Mouse (Mus musculus) adrenal gland, postnatal 10 days (tissue): ENCODE measurements around the gene Rasa4. TPM values are rescaled to one million over a fixed set of nuclear protein-coding genes. Genes with fewer than 3 reads are reported as not detected.
"Not testable (repeated sequence)": the region's sequence is repeated elsewhere in the genome, so short reads cannot be mapped to it uniquely, and the experiment has no call there.

Source experiments
- DNase-seq: peaks from one replicate; pipeline ENCODE4 v3.0.0; 2021; ENCODE audit warnings: mixed read lengths
- total RNA-seq, 2 experiments: library from RNA; stranded (reverse); gene quantifications; 2 replicates each; pipeline ENCODE4 v1.2.3; 2021

Rasa4 gene
- total RNA-seq, 2 experiments from 2014 or later, result 8.4 to 13.7 TPM

GRCm38 (mm10) chr5:136066404-136067148 is 17.1 kb upstream of the Rasa4 start:
- DNase-seq, result not testable (repeated sequence)

GRCm38 (mm10) chr5:136069411-136069810 is 14.3 kb upstream of the Rasa4 start:
- DNase-seq, result no peak

DNA sequence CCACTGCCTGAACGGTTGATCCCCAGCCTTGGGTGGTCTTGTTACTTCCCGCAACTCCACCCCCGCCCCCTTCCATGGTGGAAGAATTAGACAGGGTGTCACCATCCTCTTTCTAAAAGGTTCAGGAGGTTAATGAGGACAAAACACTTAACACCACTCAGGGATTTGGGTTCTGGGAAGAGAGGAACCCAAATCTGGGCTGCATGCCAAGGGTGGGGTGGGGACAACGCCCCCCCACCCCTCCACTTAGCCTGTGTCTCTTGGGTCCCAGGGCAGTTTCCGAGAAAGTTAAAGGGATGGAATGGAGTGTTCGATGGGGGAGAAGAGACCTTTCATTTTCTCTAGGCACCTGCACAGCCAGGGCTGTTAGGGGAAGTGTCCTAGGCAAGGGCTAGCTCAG is 10.7 kb upstream of the Rasa4 start:
- no peak for DNase-seq

DNA sequence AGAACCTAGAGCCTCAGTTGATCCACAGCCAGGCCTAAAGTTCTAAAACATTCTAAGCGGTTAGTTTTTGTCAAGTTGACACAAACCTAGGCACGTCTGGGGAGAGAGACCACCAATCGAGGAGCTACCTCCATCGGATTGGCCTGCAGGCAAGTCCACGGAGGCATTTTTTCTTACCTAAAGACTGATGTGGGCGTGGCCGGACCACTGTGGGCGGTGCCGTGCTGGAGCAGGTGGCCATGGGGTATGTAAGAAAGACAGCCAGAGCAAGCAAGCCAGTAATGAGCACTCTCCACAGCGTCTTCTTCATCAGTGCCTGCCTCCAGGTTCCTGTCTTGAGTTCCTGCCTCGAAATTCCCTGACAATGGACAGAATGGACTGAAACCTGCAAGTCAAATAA is 10.2 kb upstream of the Rasa4 start:
- no peak for DNase-seq

- DNase-seq, result no peak
Observed at GRCm38 (mm10) chr5:136075076-136075475, 8.6 kb upstream of the Rasa4 start.

DNA sequence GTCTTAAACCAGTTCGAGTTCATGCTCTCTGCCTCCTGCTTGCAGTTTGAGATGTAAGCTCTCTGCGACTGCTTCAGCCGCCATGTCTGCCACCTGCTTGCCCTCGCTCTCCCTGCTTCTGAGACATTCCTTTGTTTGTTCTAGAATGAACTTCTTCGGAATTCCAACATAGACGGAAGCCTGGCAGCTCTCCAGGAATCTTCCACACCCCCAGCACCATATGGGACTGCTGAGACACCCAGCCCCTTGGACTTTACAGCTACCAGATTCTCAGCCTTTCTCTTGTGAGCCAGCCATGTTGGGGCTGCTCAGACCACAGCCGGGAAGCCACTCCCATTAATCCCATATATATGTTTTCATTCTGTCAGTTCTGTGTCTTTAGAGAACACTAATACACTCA is 7.4 kb upstream of the Rasa4 start:
- DNase-seq, result no peak

DNA sequence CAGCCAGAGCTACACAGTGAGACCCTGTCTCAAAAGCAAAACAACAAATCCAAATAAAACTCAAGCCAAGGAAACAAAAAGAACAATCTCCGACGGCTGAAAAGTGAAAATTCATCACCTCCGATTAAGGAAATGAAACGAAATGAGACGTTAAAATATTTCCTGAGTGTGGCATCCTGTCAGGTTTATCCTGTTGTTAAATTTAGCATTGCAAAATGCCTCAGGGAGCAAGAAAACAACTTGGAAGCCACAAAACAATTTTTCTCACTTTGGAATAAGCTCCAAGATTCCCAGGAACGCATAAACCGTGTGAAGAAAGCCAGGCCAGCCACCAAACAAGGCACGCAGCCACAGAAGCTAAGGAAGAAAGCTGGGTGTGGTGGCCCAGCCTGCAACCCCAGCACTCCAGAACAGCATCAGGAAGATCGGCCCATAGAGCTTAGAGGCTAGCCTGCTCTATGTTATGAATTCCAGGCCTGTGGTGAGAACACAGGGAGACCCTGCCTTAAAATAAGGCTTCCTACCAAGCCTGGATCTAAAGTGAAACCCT is 6.6 kb upstream of the Rasa4 start:
- DNase-seq, result no peak

DNA sequence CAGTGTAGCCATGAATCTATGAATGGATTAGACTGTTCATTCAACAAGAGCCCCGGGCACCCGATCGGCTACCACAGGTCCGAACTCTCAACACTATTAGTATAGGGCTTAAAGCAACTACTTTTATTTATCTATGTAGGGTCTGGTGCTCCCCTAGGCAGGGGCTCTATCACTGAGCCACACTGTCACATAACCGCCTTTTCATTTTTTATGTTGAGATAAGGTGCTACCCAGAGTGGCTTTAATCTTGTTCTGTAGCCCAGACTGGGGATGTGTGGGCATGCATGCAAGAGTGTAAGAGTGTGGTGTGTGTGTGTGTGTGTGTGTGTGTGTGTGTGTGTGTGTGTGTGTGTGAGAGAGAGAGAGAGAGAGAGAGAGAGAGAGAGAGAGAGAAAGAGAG is 5.6 kb upstream of the Rasa4 start:
- no peak for DNase-seq

GRCm38 (mm10) chr5:136082345-136082744 is 1.4 kb upstream of the Rasa4 start:
- DNase-seq, result no peak

DNA sequence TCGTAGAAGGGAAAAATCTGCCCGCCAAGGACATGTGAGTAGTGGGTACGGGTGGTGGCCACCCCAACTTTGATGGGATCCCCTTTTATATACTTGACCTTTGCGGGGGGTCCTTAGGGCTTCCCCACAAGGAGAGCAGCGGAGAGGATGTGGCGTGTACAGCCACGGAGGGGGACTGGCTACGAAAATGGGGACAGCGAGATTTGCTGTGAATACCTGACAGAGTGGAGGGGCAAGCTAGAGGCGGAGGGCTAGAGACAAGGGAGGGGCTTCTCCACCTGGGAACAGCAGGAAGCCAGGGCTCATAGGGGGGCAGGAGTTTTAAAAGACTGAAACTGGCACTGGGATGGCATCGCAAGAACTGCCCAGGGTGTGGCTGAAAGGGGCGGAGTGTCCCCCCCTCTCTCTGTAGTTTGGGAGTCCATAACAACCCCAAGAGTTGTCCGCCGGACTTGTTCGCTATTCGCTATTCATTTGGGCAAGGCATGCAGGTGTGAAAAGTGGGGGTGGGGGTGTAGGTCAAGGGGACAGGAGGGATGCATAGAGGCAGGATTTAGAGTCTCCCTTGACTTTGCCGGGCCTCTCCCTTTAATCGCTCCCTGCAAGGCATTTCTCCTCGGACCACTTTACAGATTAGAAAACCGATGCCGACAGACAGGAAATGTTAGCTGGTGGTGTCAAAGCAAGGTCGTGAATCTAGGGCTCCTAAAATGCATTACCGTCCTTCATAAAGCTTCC is 597 bp downstream of the Rasa4 start:
- DNase-seq, result peak; percentile 43

GRCm38 (mm10) chr5:136084891-136085651 is 1.4 kb downstream of the Rasa4 start:
- DNase-seq, result peak; percentile 72

DNA sequence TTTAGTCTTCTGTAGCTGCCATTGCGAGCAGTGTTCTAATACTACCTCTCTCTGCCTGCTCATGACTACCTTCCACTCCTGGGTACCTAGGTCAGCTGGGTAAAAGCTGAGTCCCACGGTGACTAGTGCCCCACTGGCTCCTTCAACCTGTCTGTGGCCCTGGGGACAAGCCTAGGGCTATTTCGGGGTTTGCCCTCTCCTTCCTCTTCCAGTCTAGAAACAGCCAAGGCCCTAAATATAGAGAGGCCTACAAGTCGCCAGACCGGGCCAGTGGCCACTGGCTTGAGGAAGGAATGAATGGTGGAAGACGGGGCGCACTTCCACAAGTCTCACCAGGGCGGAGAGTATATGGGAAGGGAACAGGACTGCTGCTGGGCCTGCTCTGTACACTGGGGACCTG is 2.6 kb downstream of the Rasa4 start:
- no peak for DNase-seq

- DNase-seq, result peak; percentile 22
Observed at GRCm38 (mm10) chr5:136088821-136089575, 5.3 kb downstream of the Rasa4 start.

GRCm38 (mm10) chr5:136091927-136092326 is 8.2 kb downstream of the Rasa4 start:
- no peak for DNase-seq

- DNase-seq, result no peak
Observed at GRCm38 (mm10) chr5:136094249-136095010, 10.7 kb downstream of the Rasa4 start.

- DNase-seq, result no peak
Observed at GRCm38 (mm10) chr5:136095089-136095488, 11.4 kb downstream of the Rasa4 start.

DNA sequence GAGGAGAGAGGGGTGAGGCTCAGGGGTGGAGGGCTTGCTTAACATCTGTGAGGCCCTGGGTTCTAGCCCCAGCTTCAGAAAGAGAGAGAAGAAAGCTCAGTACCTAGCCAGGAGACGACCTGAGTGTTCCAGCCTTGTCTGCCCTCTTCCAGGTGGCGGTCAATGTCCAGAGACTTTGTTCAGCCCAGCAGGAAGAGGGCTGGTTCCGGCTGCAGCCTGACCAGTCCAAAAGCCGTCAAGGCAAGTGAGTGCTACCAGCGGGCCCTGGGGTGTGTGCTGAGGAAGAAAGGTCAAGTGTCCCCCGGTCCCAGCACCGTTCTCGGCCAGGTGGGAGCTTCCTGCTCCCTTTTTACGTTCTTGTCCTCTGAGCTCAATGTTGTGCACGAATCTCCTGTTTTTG is 14.8 kb downstream of the Rasa4 start:
- DNase-seq, result no peak

DNA sequence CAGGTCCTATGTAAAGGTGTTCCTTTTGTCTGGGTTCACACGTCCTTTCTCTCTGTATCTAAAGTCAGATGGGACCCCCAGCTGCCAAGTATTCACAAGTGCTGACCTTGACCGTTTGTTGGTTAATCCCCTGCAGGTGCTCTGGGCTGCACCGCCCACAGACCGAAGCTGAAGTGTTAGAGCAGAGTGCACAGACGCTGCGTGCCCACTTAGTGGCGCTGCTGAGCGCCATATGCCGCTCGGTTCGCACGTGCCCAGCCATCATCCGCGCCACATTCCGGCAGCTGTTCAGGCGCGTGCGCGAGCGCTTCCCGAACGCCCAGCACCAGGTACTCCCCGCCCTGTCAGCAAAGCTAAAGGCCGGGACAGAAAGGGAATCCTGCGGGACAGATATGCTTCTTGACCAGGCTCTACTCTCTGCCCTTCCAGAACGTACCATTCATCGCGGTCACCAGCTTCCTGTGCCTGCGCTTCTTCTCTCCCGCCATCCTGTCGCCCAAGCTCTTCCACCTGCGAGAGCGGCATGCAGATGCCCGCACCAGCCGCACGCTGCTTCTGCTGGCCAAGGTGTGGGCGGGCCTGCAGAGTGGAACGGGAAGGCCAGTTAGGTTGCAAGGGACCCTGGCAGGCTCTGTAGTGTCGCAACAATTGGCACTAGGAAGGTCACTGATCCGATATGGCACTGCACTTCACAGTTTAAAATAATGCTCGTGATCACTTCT is 18.5 kb downstream of the Rasa4 start:
- peak; percentile 79 for DNase-seq

DNA sequence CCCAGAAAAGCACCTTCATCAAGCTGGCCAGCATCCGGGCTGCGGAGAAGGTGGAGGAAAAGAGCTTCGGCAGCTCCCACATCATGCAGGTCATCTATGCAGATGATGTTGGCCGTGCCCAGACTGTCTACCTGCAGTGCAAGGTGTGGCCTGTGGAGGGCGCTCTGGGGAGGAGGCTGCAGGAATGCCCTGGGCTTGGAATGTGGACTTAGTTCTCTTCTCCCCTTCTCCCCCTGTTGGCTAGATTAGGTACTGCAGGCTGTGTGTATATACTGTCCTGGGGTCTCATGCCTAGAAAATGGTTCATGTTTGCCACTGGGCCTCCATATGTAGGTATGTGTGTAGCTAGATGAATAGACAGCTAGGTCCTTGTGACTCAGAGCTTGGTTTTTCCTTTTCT is 20.8 kb downstream of the Rasa4 start:
- DNase-seq, result no peak

GRCm38 (mm10) chr5:136108486-136108885 is 24.8 kb downstream of the Rasa4 start:
- no peak for DNase-seq

GRCm38 (mm10) chr5:136109042-136109441 is 25.3 kb downstream of the Rasa4 start:
- no peak for DNase-seq
